11 mouse cellular contexts compared by ENCODE assay signal in the genomic region with DNA sequence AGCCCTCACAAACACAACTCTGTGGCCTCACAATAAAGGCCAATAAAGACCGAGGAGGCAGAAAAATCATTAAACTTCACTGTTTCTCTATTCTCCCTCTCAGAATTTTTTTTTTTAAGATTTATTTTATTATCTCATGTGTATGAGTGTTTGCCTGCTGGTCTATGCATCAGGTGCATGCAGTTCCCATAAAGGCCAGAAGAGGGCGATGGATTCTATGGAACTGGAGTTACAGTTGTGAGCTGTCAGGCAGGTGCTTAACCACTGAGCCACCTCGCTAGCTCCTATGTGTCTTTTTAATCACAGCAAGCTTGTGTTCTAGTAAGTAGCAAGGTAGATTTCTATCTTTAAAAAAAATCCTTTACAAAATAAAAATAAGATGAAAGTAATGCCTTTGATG.
DNase-seq lines count a peak whose midpoint lies in the region; ATAC-seq and TF ChIP-seq lines count a peak whose summit lies in the region.
"Had no signal": no experiment of that assay in that cellular context is flagged by ENCODE, and none has a peak within 500 bp of the region (broad histone marks: within the 10 kb centered on the region; RNA-seq: fewer than 3 reads in every experiment).

No protein-coding gene starts in this region.

- H3K4me1 ChIP-seq in kidney, postnatal 0 days (replicated peaks; ENCODE audit: insufficient read depth, low read length) = no peaks in the 10 kb centered on the region
- H3K4me1 ChIP-seq in kidney, embryonic 15.5 days = no peaks in the 10 kb centered on the region
- H3K4me1 ChIP-seq: embryonic facial prominence, embryonic 12.5 days; intestine, embryonic 15.5 days had no signal

- H3K4me2 ChIP-seq in kidney, postnatal 0 days (ENCODE audit: low read length) = no peak overlapping the region
- H3K4me2 ChIP-seq in kidney, embryonic 15.5 days = no peak overlapping the region
- H3K4me2 ChIP-seq: embryonic facial prominence, embryonic 12.5 days; intestine, embryonic 15.5 days had no signal

- no peaks in the 10 kb centered on the region for H3K9me3 ChIP-seq in kidney, postnatal 0 days (replicated peaks; ENCODE audit: low read length)
- H3K9me3 ChIP-seq in kidney, embryonic 15.5 days (replicated peaks) = no peaks in the 10 kb centered on the region
- H3K9me3 ChIP-seq: embryonic facial prominence, embryonic 12.5 days; intestine, embryonic 15.5 days had no signal

- no peak for ATAC-seq in kidney, postnatal 0 days (replicated peaks; ENCODE audit: low FRiP score, low read depth)
- ATAC-seq in kidney, embryonic 15.5 days (replicated peaks; ENCODE audit: low FRiP score) = no peak
- no peak for ATAC-seq in monocyte, adult 5-6 weeks (replicated peaks; ENCODE audit: insufficient number of reproducible peaks, low FRiP score, low TSS enrichment, poor library complexity, severe bottlenecking)
- ATAC-seq: intestine, embryonic 15.5 days had no signal

- TF ChIP-seq CTCF in kidney, postnatal 0 days (IDR thresholded peaks at IDR 0.05; ENCODE audit: low read depth) = peak; percentile 48

- no peak overlapping the region for H3K4me3 ChIP-seq in kidney, postnatal 0 days (replicated peaks; ENCODE audit: low read depth, low read length)
- no peak overlapping the region for H3K4me3 ChIP-seq in kidney, embryonic 15.5 days (replicated peaks)
- H3K4me3 ChIP-seq: embryonic facial prominence, embryonic 12.5 days; intestine, embryonic 15.5 days had no signal

- no peaks in the 10 kb centered on the region for H3K36me3 ChIP-seq in kidney, postnatal 0 days (ENCODE audit: insufficient read depth, low read length)
- no peaks in the 10 kb centered on the region for H3K36me3 ChIP-seq in kidney, embryonic 15.5 days
- H3K36me3 ChIP-seq: embryonic facial prominence, embryonic 12.5 days; intestine, embryonic 15.5 days had no signal

- no peak overlapping the region for H3K27ac ChIP-seq in kidney, postnatal 0 days
- H3K27ac ChIP-seq in kidney, embryonic 15.5 days = no peak overlapping the region
- H3K27ac ChIP-seq: embryonic facial prominence, embryonic 12.5 days; intestine, embryonic 15.5 days; macrophage had no signal

- 59% methylated on average over 3 of the region's 3 CpGs for WGBS in kidney, postnatal 0 days
- 65% methylated on average over 3 of the region's 3 CpGs for WGBS in kidney, embryonic 15.5 days

- DNase-seq in kidney, postnatal 0 days (ENCODE audit: low spot score) = no peak
- peak; percentile 51 for DNase-seq in right cerebral cortex, postnatal 4 days
- no peak for DNase-seq in right cerebral cortex, postnatal 36 days (ENCODE audit: low spot score in 2 of 2)
- peak; percentile 2 for DNase-seq in induced T-regulatory cell, adult 2 months (ENCODE audit: low read depth)
- DNase-seq in spleen, postnatal 14 days (ENCODE audit: low spot score in 2 of 2) = no peak
- DNase-seq: gastrocnemius, postnatal 36 days had no signal

- no peak overlapping the region for H3K9ac ChIP-seq in kidney, postnatal 0 days (ENCODE audit: low read depth, low read length)
- H3K9ac ChIP-seq in kidney, embryonic 15.5 days = no peak overlapping the region
- H3K9ac ChIP-seq: embryonic facial prominence, embryonic 12.5 days; intestine, embryonic 15.5 days had no signal

- no peaks in the 10 kb centered on the region for H3K27me3 ChIP-seq in kidney, postnatal 0 days (ENCODE audit: insufficient read depth, low read length)
- no peaks in the 10 kb centered on the region for H3K27me3 ChIP-seq in kidney, embryonic 15.5 days
- H3K27me3 ChIP-seq: embryonic facial prominence, embryonic 12.5 days; intestine, embryonic 15.5 days had no signal

Comparison
In these comparisons a context has a peak if more than half of its experiments do, and no peak if none do; other contexts are left out.
1. DNase-seq: peak in right cerebral cortex, postnatal 4 days (single experiment) and induced T-regulatory cell, adult 2 months (single experiment); none in kidney, postnatal 0 days (single experiment), right cerebral cortex, postnatal 36 days (0 of 2) and spleen, postnatal 14 days (0 of 2).